14 mouse cellular contexts compared by ENCODE assay signal in genomic region chr9:14386831-14387230, GRCm38 (mm10).
"Had no signal": no experiment of that assay in that cellular context is flagged by ENCODE, and none has a peak within 500 bp of the region (broad histone marks: within the 10 kb centered on the region; RNA-seq: fewer than 3 reads in every experiment).

No protein-coding gene starts in this region.

- H3K9ac ChIP-seq: intestine, embryonic 15.5 days; limb, embryonic 13.5 days; midbrain, embryonic 12.5 days; neural tube, embryonic 13.5 days had no signal

- DNase-seq: kidney, adult 18-20 months; kidney, postnatal 10 days; kidney, postnatal 4 days; left cerebral cortex, postnatal 4 days; lung, adult 18-20 months; retina, postnatal 1 day; thymus, postnatal 14 days had no signal

- H3K4me3 ChIP-seq: intestine, embryonic 15.5 days; layer of hippocampus, adult 2 months; limb, embryonic 13.5 days; midbrain, embryonic 12.5 days; neural tube, embryonic 13.5 days had no signal

- H3K4me2 ChIP-seq: intestine, embryonic 15.5 days; limb, embryonic 13.5 days; midbrain, embryonic 12.5 days; neural tube, embryonic 13.5 days had no signal

- H3K27ac ChIP-seq: intestine, embryonic 15.5 days; limb, embryonic 13.5 days; midbrain, embryonic 12.5 days; neural tube, embryonic 13.5 days; stomach, postnatal 0 days had no signal

- H3K9me3 ChIP-seq: intestine, embryonic 15.5 days; limb, embryonic 13.5 days; midbrain, embryonic 12.5 days; neural tube, embryonic 13.5 days had no signal

- ATAC-seq: intestine, embryonic 15.5 days; midbrain, embryonic 16.5 days had no signal

- H3K36me3 ChIP-seq: intestine, embryonic 15.5 days; limb, embryonic 13.5 days; midbrain, embryonic 12.5 days; neural tube, embryonic 13.5 days had no signal

- H3K27me3 ChIP-seq: intestine, embryonic 15.5 days; midbrain, embryonic 12.5 days had no signal

- H3K4me1 ChIP-seq: limb, embryonic 13.5 days had no signal
